Mouse (Mus musculus): ENCODE measurements at regions not wholly inside any gene's neighbourhood (a gene's known extent, or its start where the extent isn't known, plus 50 kb on each side); places are given as distances from the start of the nearest gene placed in this dataset.
A peak's percentile ranks its signal among the peaks of the same experiment; 100 is the strongest.

- H3K36me3 ChIP-seq, result no peaks in the 10 kb centered on the region
- H3K4me3 ChIP-seq, result no peak overlapping the region
- H3K4me2 ChIP-seq (replicated peaks), result no peak overlapping the region
- H3K4me1 ChIP-seq, result no peaks in the 10 kb centered on the region
- H3K9me3 ChIP-seq (replicated peaks), result 0 out of 2 replicates have a peak, but pooled peaks cover 3% of the 10 kb centered on the region
- no peak overlapping the region for H3K9ac ChIP-seq
- no peak overlapping the region for H3K27ac ChIP-seq
- 76% methylated on average over 2 of the region's 2 CpGs for WGBS
- ATAC-seq (ENCODE audit: low FRiP score), result no peak
- H3K27me3 ChIP-seq, result no peaks in the 10 kb centered on the region
Measured at GRCm38 (mm10) chr1:21132340-21132739, 53.3 kb upstream of the Tram2 start.

DNA sequence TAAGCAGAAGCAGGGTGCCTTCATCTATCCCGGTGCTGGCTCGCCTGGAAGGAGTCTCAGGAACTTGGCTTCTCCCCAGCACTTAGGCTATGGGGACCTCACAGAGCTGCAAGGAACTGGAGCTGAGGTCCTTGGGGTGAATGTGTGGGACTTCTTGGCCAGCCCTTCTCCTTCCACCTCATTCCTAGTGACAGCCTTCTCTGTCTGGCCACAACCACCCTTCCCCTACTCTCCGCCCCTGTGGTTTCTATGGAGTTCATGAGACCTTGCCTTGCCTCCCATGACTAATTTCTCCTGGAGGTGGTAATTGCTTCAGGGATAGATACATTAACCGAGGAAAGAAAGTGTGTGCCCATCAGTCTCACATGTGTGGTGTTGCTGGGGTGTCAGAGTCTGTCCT is 67.9 kb upstream of the Tram2 start:
- no peak overlapping the region for H3K27ac ChIP-seq
- no peak overlapping the region for H3K9ac ChIP-seq
- H3K4me1 ChIP-seq, result no peaks in the 10 kb centered on the region
- no peaks in the 10 kb centered on the region for H3K27me3 ChIP-seq
- no peak for ATAC-seq (ENCODE audit: low FRiP score)
- H3K9me3 ChIP-seq (replicated peaks), result no peaks in the 10 kb centered on the region
- WGBS, result 80% methylated on average over 4 of the region's 4 CpGs
- no peak overlapping the region for H3K4me3 ChIP-seq
- H3K36me3 ChIP-seq, result no peaks in the 10 kb centered on the region
- no peak overlapping the region for H3K4me2 ChIP-seq (replicated peaks)

DNA sequence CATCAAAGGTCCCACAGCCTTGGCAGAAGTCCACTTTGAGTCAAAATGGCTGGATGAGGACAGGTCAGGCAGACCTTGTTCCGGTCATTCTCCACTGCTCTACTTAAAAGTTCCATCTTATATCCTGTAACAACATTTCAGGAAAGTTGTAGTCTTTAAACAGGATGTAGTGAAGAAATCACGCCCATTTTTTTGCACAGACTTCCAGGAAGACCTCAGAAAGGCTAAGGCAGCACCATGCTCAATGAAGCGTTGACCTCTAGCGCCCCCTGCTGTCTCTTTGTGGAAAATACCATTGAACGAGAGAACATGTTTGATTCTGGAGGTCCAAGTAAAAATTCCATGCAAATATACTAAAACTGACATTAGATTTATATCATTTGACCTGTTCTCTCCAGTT is 56.6 kb upstream of the Tmem14a start:
- Histone ChIP-seq H3K27me3 (peaks cover 10% of the 10 kb centered on the region; the same call in 1 of the 2 replicates), H3K36me3 (no peaks in the 10 kb centered on the region), H3K9me3 (replicated peaks) (no peaks in the 10 kb centered on the region), H3K4me3 (no peak overlapping the region), H3K4me2 (replicated peaks) (no peak overlapping the region), H3K9ac (no peak overlapping the region), H3K27ac (no peak overlapping the region), H3K4me1 (peaks cover 6% of the 10 kb centered on the region)
- WGBS, result 21% methylated on average over 5 of the region's 5 CpGs
- peak; percentile 39; the same call in 1 of the 2 replicates for ATAC-seq (ENCODE audit: low FRiP score)

DNA sequence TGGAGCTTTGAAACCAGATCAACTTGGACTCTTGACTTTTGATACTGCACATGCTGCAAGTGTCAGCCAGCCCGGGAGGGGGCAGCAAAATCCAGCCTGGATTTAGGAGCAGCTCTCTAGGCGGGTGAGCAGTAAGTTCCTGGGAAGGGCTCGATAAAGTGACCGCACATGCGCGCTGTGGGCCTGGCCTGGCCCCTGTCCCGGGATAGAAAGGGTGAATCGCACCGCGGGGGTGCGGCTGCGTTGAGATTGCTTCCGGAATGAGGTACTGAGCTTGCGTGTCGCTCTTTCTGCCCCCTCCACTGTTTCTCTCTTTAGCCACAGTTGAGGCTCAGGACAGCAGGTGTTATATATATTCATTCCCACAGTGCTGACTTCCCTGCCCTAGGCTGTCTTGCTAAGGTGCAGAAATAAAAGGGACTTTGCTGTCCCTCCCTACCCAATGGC is 52.1 kb upstream of the Tmem14a start:
- peak; percentile 96 for ATAC-seq (ENCODE audit: low FRiP score)
- H3K36me3 ChIP-seq, result no peaks in the 10 kb centered on the region

DNA sequence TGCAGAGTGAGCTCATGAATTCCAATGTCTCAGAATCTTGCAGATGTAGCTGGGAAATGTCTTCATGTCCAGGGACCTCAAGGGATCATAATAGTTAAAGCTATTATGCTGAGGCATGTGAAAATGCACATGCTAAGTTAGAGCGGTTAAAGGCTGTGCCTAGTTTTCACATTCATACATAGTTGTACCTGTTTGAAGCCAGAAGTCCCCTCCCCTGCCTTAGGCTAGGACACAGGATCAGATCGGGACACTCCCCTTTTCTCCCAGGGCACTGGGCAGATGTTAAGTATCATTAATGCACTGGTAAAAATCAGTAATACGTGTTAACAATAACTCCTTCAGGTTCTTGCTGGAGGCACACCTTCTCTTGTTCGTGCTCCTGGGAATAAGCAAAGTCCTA is 51.6 kb upstream of the Tmem14a start:
- WGBS, result 71% methylated on average over 4 of the region's 4 CpGs
- H3K4me2 ChIP-seq (replicated peaks), result peak overlapping the region; percentile 70
- H3K9ac ChIP-seq, result peak overlapping the region; percentile 25; the same call in 1 of the 2 replicates
- no peak overlapping the region for H3K27ac ChIP-seq
- no peaks in the 10 kb centered on the region for H3K9me3 ChIP-seq (replicated peaks)
- H3K36me3 ChIP-seq, result no peaks in the 10 kb centered on the region
- peaks cover 10% of the 10 kb centered on the region for H3K4me1 ChIP-seq
- H3K4me3 ChIP-seq, result peak overlapping the region; percentile 39
- ATAC-seq (ENCODE audit: low FRiP score), result peak; percentile 59
- H3K27me3 ChIP-seq, result peaks cover 10% of the 10 kb centered on the region; the same call in 1 of the 2 replicates

More for the DNA sequence above, 52.1 kb upstream of the Tmem14a start:
- Histone ChIP-seq H3K4me2 (replicated peaks) (peak overlapping the region; percentile 70), H3K27me3 (peaks cover 10% of the 10 kb centered on the region; the same call in 1 of the 2 replicates), H3K9ac (peak overlapping the region; percentile 25), H3K9me3 (replicated peaks) (no peaks in the 10 kb centered on the region), H3K4me1 (peaks cover 10% of the 10 kb centered on the region), H3K4me3 (peak overlapping the region; percentile 39), H3K27ac (no peak overlapping the region)
- under 1% methylated on average over 15 of the region's 15 CpGs for WGBS
